Mouse (Mus musculus): ENCODE data around the gene Timm8a2.

DNA sequence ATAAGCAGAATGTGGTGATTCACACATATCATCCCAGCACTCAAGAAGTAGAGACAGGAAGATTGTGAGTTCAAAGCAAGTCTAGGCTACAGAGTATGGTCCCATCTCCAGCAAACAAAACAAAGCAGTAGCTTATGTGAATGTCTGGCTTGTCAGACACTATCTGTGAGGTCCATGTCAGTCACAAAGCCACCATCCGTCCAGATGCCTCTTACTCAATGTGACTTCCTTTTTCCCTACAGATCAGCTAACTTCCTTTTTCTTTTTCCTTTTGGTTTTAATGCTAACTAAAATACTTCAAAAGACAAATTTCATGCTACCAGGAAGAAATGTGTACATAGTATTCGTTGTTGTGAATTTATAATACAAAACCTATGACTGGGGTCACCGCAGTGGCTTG lies 49.0 kb upstream of the Timm8a2 start:
- TF ChIP-seq GATA1 (IDR thresholded peaks at IDR 0.05; ENCODE audit: borderline replicate concordance, low read length) (no peak), FLI1 (IDR thresholded peaks at IDR 0.05; ENCODE audit: low read length) (no peak)
